Mouse (Mus musculus) liver, embryonic 16.5 days (tissue): ENCODE results near the gene Dusp27. TPM values are rescaled to one million over a fixed set of nuclear protein-coding genes. Genes with fewer than 3 reads are reported as not detected.

Experiments used
- ATAC-seq: fragments of 200-750 bp; cut with Nextera tagmentation; 2 replicates; pipeline ENCODE4 v1.8.0; 2017; ENCODE audit warnings: low read depth, mild to moderate bottlenecking, moderate number of reproducible peaks, moderate library complexity
- H3K27ac ChIP-seq: fragments of 300-500 bp; sonication (generic); 2 replicates; pipeline ENCODE4 v1.5.1; 2014; ENCODE audit warnings: mild to moderate bottlenecking, low read length
- H3K27me3 ChIP-seq: fragments of 300-500 bp; sonication (generic); 2 replicates; pipeline ENCODE4 v1.6.1; 2014; ENCODE audit warnings: low read depth, low read length, mixed read lengths; ENCODE audit not compliant: control insufficient read depth, insufficient read depth
- H3K36me3 ChIP-seq: fragments of 300-500 bp; sonication (generic); 2 replicates; pipeline ENCODE4 v1.6.1; 2014; ENCODE audit warnings: mild to moderate bottlenecking; ENCODE audit not compliant: control insufficient read depth, insufficient read depth
- H3K4me1 ChIP-seq: fragments of 300-500 bp; sonication (generic); 2 replicates; pipeline ENCODE4 v1.6.1; 2014; ENCODE audit warnings: low read depth, low read length, mixed read lengths; ENCODE audit not compliant: control insufficient read depth
- H3K4me2 ChIP-seq: fragments of 300-500 bp; sonication (generic); 2 replicates; pipeline ENCODE4 v1.6.1; 2014; ENCODE audit warnings: low read depth, low read length, mixed read lengths
- H3K4me3 ChIP-seq: fragments of 300-500 bp; sonication (generic); 2 replicates; pipeline ENCODE4 v1.5.1; 2014; ENCODE audit warnings: low read depth, mild to moderate bottlenecking, low read length
- H3K9ac ChIP-seq: fragments of 300-500 bp; sonication (generic); 2 replicates; pipeline ENCODE4 v1.6.1; 2014; ENCODE audit warnings: low read depth, low read length
- H3K9me3 ChIP-seq: fragments of 300-500 bp; sonication (generic); replicated peaks from 2 replicates; pipeline ENCODE4 v1.6.1; 2016; ENCODE audit warnings: low read length; ENCODE audit not compliant: control insufficient read depth
- WGBS: fragments of 180-500 bp; shearing (Covaris S2); extraction: QIAGEN DNeasy Blood & Tissue Kit; methylation state at CpG from one replicate; pipeline ENCODE4 v1.1.7; 2014; ENCODE audit not compliant: insufficient replicate concordance; 5-methylcytosine and 5-hydroxymethylcytosine counted together
- polyA plus RNA-seq: library from polyadenylated mRNA; unstranded; fragments of >200 nt; fragmentation: Nextera tagmentation; extraction: Ambion mirVana; gene quantifications from 2 replicates; pipeline ENCODE4 v1.2.1, GENCODE M21; 2015

Dusp27 gene
- polyA plus RNA-seq, 1 experiment from 2014 or later, result 0.52 TPM

- H3K4me1 ChIP-seq, result no peaks in the 10 kb centered on the region
- peaks cover 10% of the 10 kb centered on the region for H3K27me3 ChIP-seq
- ATAC-seq, result no peak
- H3K36me3 ChIP-seq, result no peaks in the 10 kb centered on the region
- H3K4me2 ChIP-seq, result no peak overlapping the region
- H3K9ac ChIP-seq, result no peak overlapping the region
- 13% methylated on average over 24 of the region's 24 CpGs for WGBS
- H3K9me3 ChIP-seq, result no peaks in the 10 kb centered on the region
- no peak overlapping the region for H3K27ac ChIP-seq
- no peak overlapping the region for H3K4me3 ChIP-seq
These were observed 33.1 kb upstream of the Dusp27 start for GRCm38 (mm10) chr1:166160569-166161445.

- Histone ChIP-seq H3K4me3 (no peak overlapping the region), H3K36me3 (no peaks in the 10 kb centered on the region), H3K27ac (no peak overlapping the region), H3K9ac (no peak overlapping the region), H3K9me3 (no peaks in the 10 kb centered on the region), H3K27me3 (peaks cover 16% of the 10 kb centered on the region), H3K4me2 (no peak overlapping the region), H3K4me1 (no peaks in the 10 kb centered on the region)
- ATAC-seq, result no peak
- WGBS, result 51% methylated on average over 5 of the region's 5 CpGs
These were observed 32.4 kb upstream of the Dusp27 start for GRCm38 (mm10) chr1:166160111-166160510.

- WGBS, result 40% methylated on average over 9 of the region's 9 CpGs
- H3K4me1 ChIP-seq, result peaks cover 2% of the 10 kb centered on the region; the same call in 1 of the 2 replicates
- H3K4me3 ChIP-seq, result no peak overlapping the region
- no peak overlapping the region for H3K27ac ChIP-seq
- no peak overlapping the region for H3K4me2 ChIP-seq
- ATAC-seq, result no peak
- H3K9ac ChIP-seq, result no peak overlapping the region
- H3K36me3 ChIP-seq, result no peaks in the 10 kb centered on the region
- no peaks in the 10 kb centered on the region for H3K9me3 ChIP-seq
- peaks cover 25% of the 10 kb centered on the region for H3K27me3 ChIP-seq
These were observed 30.9 kb upstream of the Dusp27 start for GRCm38 (mm10) chr1:166158664-166159063.

- H3K4me3 ChIP-seq, result no peak overlapping the region
These were observed 30.0 kb upstream of the Dusp27 start for GRCm38 (mm10) chr1:166157712-166158111.

GRCm38 (mm10) chr1:166155113-166155494 is 27.4 kb upstream of the Dusp27 start:
- no peak overlapping the region for H3K27ac ChIP-seq
- peaks cover 2% of the 10 kb centered on the region; the same call in 1 of the 2 replicates for H3K4me1 ChIP-seq
- ATAC-seq, result no peak
- H3K4me3 ChIP-seq, result no peak overlapping the region
- no peaks in the 10 kb centered on the region for H3K36me3 ChIP-seq
- H3K4me2 ChIP-seq, result no peak overlapping the region
- H3K27me3 ChIP-seq, result peaks cover 22% of the 10 kb centered on the region
- no peaks in the 10 kb centered on the region for H3K9me3 ChIP-seq
- no peak overlapping the region for H3K9ac ChIP-seq
- 31% methylated on average over 10 of the region's 10 CpGs for WGBS

More at GRCm38 (mm10) chr1:166157712-166158111, 30.0 kb upstream of the Dusp27 start:
- no peaks in the 10 kb centered on the region for H3K36me3 ChIP-seq
- peaks cover 25% of the 10 kb centered on the region for H3K27me3 ChIP-seq
- ATAC-seq, result no peak
- H3K9ac ChIP-seq, result no peak overlapping the region
- H3K27ac ChIP-seq, result no peak overlapping the region
- WGBS, result 61% methylated on average over 12 of the region's 12 CpGs
- no peaks in the 10 kb centered on the region for H3K9me3 ChIP-seq
- H3K4me1 ChIP-seq, result peaks cover 2% of the 10 kb centered on the region; the same call in 1 of the 2 replicates
- no peak overlapping the region for H3K4me2 ChIP-seq

GRCm38 (mm10) chr1:166154162-166155112 is 26.7 kb upstream of the Dusp27 start:
- no peak overlapping the region for H3K27ac ChIP-seq
- peaks cover 2% of the 10 kb centered on the region; the same call in 1 of the 2 replicates for H3K4me1 ChIP-seq
- 0 out of 2 replicates have a peak overlapping the region, but pooled peaks have one; percentile 6 for H3K4me3 ChIP-seq
- ATAC-seq, result 0 out of 2 replicates have a peak, but pooled peaks have one; percentile 37
- H3K27me3 ChIP-seq, result peaks cover 16% of the 10 kb centered on the region
- H3K9ac ChIP-seq, result no peak overlapping the region
- H3K4me2 ChIP-seq, result peak overlapping the region; percentile 44
- 6% methylated on average over 29 of the region's 29 CpGs for WGBS
- H3K36me3 ChIP-seq, result no peaks in the 10 kb centered on the region
- H3K9me3 ChIP-seq, result no peaks in the 10 kb centered on the region

GRCm38 (mm10) chr1:166153351-166154120 is 25.8 kb upstream of the Dusp27 start:
- no peak overlapping the region for H3K27ac ChIP-seq
- H3K4me2 ChIP-seq, result no peak overlapping the region; the same call in 1 of the 2 replicates
- ATAC-seq, result no peak
- H3K4me1 ChIP-seq, result peaks cover 2% of the 10 kb centered on the region; the same call in 1 of the 2 replicates
- H3K4me3 ChIP-seq, result no peak overlapping the region
- peaks cover 15% of the 10 kb centered on the region for H3K27me3 ChIP-seq
- H3K9me3 ChIP-seq, result no peaks in the 10 kb centered on the region
- no peaks in the 10 kb centered on the region for H3K36me3 ChIP-seq
- WGBS, result 11% methylated on average over 18 of the region's 18 CpGs
- no peak overlapping the region for H3K9ac ChIP-seq

- peaks cover 11% of the 10 kb centered on the region for H3K4me1 ChIP-seq
- H3K27ac ChIP-seq, result no peak overlapping the region
- no peak for ATAC-seq
- no peak overlapping the region for H3K9ac ChIP-seq
- H3K4me3 ChIP-seq, result no peak overlapping the region
- no peaks in the 10 kb centered on the region for H3K36me3 ChIP-seq
- no peaks in the 10 kb centered on the region for H3K9me3 ChIP-seq
- peaks cover 15% of the 10 kb centered on the region for H3K27me3 ChIP-seq
- WGBS, result 80% methylated on average over 10 of the region's 10 CpGs
- H3K4me2 ChIP-seq, result no peak overlapping the region
These were observed 24.3 kb upstream of the Dusp27 start for GRCm38 (mm10) chr1:166152034-166152433.
